Mouse (Mus musculus) bone marrow, adult 2 months (tissue): ENCODE measurements at regions not wholly inside any gene's neighbourhood (a gene's known extent, or its start where the extent isn't known, plus 50 kb on each side); places are given as distances from the start of the nearest gene placed in this dataset.

Experiments
- CTCF ChIP-seq: fragments of 200-500 bp; IDR thresholded peaks from 2 replicates; pipeline ENCODE4 v1.5.1; 2011; ENCODE audit warnings: low read length, control low read depth; ENCODE audit not compliant: control insufficient read depth, insufficient read depth
- POLR2A ChIP-seq: fragments of 200-500 bp; IDR thresholded peaks from 2 replicates; pipeline ENCODE4 v1.6.1; 2011; ENCODE audit warnings: low read depth, mild to moderate bottlenecking, control low read depth, low read length, borderline replicate concordance; ENCODE audit not compliant: control insufficient read depth

GRCm38 (mm10) chr1:73793871-73794270 lies 330.4 kb downstream of the Tns1 start:
- no peak for TF ChIP-seq CTCF
- TF ChIP-seq POLR2A = no peak
